Mouse (Mus musculus): ENCODE measurements around the gene Gdpd5.

Gdpd5 gene

GRCm38 (mm10) chr7:99441534-99442072 is 60.4 kb downstream of the Gdpd5 start:
- no peak for DNase-seq (ENCODE audit: low read depth, low spot score)

DNA sequence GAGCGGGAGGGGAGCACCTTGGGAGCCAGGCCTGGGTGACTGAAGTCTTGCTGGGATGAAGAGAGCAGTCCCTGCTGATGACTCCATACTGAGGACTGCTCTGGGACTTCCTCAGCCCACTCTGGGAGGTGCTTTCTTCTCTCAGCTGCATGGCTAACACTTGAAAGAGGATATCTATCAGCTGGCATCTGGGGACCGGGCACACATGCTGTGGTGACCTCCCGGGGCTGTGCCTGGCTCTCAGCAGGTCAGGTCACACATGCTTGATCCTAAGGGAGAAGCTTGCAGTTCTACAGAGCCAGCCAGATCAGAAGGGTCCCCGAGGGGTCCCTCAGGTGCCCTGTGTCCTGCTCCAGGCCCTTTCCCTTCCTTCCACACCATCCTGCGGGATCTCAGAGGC is 62.0 kb downstream of the Gdpd5 start:
- no peak for DNase-seq (ENCODE audit: low read depth, low spot score)

GRCm38 (mm10) chr7:99444012-99444411 is 62.8 kb downstream of the Gdpd5 start:
- peak; percentile 56 for DNase-seq (ENCODE audit: low read depth, low spot score)

DNA sequence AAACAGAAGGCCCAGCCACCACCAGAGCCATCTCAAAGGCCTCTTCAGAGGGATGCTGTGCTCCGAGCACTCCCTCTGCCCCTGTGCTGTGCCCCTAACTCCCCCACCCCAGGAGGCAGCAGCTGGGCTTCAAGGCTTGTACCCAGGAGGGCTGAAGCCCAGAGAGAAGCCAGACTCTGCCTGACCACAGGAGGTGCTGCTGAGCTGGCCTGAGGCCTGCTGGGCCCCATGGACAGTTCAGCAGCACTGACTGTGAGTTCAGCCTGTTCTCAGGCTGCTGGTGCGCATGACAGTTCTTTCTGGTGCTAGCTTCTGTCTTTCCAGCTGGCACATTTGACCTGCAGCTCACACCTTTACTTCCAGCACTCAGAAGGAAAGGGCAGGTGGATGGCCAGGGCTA is 64.6 kb downstream of the Gdpd5 start:
- no peak for DNase-seq (ENCODE audit: low read depth, low spot score)

- DNase-seq (ENCODE audit: low read depth, low spot score), result no peak
Measured at GRCm38 (mm10) chr7:99447323-99447722, 66.1 kb downstream of the Gdpd5 start.

DNA sequence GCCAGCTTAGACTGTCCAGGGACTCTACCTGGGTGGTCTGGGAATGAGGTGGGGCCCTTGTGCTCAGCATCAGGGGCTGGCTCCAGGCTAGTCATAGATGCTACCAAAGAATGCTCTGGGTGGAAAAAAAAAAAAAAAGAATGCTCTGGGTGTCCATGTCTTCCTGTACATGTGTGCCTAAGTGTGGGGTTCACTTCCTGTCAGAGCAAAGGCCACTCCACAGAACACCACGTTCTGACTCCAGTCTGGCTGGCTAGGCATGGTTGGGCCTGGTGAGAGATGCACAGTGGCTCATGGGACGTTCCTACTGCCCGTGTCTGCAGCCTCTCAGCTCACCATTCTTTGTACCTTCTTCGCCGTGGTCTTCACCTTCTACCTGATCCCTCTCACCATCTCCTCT is 67.4 kb downstream of the Gdpd5 start:
- DNase-seq (ENCODE audit: low read depth, low spot score), result no peak

DNA sequence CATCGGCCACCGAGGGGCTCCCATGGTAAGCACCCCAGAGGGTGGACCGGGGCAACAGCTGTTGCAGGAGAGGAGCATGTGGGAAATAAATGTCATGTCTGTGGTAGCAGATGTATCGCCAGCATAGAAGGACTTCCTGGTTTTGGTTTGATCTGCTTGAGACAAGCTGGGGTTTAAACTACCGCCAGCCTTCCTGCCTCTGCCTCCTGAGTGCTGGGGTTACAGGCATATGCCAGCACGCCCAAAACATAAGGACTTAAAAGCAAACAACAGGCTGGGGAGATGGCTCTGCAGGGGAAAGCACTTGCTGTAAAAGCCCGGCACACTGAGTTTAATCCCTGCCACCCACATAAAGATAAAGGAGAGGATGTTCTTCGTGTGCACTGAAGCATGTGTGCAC is 67.8 kb downstream of the Gdpd5 start:
- no peak for DNase-seq (ENCODE audit: low read depth, low spot score)

GRCm38 (mm10) chr7:99449751-99450150 is 68.5 kb downstream of the Gdpd5 start:
- DNase-seq (ENCODE audit: low read depth, low spot score), result no peak

DNA sequence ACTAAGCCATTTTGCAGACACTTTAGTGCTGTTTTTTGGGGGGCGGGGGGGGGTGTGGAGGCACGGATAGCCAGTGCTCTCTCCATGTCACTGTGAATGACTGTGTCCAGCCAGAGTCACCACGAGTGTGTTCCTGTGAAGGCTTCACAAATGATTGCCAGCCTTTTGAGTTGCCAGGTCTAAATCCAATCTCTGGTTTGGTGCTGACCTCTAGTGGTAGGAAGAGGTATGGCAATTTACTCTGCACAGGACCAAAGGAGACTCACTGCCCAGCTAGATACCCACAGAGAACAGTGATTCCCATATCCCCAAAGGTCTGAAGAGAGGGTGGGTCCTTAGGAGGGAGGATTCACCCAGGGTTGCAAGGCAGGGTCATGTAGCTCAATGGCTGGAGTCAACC is 69.5 kb downstream of the Gdpd5 start:
- peak; percentile 69 for DNase-seq (ENCODE audit: low read depth, low spot score)

DNA sequence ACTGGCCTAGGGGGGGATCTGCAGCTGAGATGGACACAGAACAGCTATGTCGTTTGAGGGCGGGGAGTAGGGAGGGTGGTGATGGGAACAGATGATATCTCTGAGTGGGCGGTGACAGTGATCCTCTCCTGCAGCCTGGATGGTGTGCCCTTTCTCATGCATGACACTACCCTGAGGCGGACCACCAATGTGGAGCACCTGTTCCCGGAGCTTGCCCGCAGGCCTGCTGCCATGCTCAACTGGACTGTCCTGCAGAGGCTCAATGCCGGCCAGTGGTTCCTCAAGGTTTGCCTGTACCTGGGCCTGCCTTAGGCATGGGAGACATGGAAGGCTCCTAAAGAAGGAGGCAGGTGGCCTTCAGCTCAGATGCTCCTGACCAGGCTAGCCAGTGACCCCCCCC is 71.6 kb downstream of the Gdpd5 start:
- no peak for DNase-seq (ENCODE audit: low read depth, low spot score)

DNA sequence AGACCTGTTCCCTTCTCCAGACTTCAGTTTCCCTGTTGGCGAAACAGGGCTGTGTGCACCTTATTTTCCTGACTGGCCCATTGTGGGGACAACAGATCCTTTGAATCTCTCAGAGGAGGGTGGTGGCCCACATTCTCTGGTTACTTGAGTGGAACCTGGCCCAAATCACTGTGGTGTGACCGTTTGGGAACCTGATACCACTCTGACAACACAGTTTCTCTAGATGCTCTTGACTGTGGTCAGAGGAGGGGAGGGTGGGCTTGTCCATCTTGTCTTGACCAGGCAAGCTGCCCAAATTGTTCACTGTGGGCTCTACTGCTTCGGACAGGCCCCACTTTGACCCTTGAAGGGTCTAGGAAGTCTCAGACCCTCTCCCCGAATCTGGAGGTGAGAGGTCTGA is 72.8 kb downstream of the Gdpd5 start:
- DNase-seq (ENCODE audit: low read depth, low spot score), result no peak

DNA sequence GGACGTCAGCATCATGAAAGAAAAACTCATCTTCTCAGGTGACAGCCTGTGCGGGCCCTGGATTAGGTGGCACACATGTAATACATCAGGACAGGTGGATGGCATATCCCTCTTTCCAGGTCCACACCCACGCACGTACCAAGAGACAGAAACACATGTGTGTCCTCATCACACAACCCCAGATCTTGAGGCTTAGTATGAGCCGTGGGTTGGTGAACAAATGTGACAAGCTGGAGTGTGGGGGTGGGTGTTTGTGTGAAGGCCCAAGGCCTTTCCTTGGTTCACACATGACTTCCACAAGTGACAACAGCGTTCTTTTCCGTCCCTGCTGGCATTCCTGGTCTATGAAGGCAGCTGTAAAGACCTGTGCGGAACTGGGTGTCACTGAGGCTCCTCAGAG is 77.6 kb downstream of the Gdpd5 start:
- no peak for DNase-seq (ENCODE audit: low read depth, low spot score)

GRCm38 (mm10) chr7:99459888-99460652 is 78.9 kb downstream of the Gdpd5 start:
- no peak for DNase-seq (ENCODE audit: low read depth, low spot score)

GRCm38 (mm10) chr7:99463120-99463519 is 81.9 kb downstream of the Gdpd5 start:
- peak; percentile 70 for DNase-seq (ENCODE audit: low read depth, low spot score)

DNA sequence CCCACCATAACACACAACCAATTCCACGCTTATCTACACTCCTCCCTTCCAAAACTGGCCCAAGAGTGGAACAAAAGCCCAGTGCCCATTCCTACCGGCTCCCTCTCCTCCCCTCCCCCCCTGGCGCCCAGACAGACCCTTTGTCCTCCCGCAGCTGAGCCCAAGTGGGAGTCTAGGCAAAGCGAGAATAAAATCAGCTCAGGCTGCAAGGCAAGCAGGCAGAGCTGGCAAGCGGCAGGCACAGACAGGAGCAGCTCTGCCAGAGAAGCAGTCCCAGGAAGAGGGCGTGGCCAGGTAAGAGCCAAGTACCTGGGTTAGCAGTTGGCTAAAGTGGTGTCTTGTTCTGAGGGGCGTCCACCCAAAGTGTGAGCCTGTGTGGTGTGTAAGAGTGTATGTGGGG is 84.6 kb downstream of the Gdpd5 start, which contains the start of gene Klhl35:
TSS of gene Klhl35 (plus strand) at position 194 of the 400 bp plus-strand sequence.
- DNase-seq (ENCODE audit: low read depth, low spot score), result no peak

DNA sequence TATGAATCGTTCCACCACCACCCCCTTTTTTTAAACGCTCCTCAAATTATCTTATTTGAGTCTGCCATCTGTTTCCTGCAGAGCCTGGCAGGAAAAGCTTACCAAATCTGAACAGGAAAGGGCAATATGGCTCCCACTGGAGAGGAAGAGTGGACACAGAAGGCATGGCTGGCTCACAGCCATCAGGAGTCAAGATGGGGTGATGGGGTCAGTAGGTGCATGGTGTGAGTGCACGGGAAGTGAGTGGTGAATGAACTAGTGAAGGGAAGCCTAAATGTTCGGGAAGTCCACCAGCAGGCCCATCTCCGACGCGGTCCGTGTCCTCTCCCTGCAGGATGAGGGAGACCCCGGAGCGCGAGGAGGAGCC is 86.7 kb downstream of the Gdpd5 start:
- DNase-seq (ENCODE audit: low read depth, low spot score), result no peak

DNA sequence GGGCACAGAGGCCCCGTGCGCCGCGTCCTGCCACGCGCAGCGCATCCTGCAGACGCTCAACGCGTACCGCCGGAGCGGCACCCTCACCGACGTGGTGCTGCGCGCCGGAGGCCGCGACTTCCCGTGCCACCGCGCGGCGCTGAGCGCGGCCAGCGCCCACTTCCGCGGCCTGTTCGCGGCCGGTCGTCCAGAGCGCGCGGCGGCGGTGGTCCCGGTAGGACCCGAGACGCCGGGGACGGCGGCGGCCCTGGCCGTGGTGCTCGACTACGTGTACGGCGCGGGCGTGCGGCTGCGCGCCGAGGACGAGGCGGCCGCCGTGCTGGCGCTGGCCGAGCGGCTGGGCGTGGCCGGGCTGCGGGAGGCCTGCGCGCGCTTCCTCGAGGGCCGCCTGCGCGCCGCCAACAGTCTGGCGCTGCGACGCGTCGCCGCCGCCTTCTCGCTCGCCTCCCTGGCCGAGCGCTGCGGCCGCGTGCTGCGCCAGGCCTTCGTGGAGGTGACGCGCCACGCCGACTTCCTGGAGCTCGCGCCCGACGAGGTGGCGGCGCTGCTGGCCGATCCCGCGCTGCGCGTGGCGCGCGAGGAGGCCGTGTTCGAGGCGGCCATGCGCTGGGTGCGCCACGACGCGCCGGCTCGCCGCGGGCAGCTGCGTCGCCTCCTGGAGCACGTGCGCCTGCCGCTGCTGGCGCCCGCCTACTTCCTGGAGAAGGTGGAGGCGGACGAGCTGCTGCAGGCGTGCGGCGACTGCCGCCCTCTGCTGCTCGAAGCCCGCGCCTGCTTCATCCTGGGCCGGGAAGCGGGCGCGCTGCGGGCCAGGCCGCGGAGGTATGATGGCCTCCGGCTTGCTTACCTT is 87.3 kb downstream of the Gdpd5 start:
- peak; percentile 66 for DNase-seq (ENCODE audit: low read depth, low spot score)

- DNase-seq (ENCODE audit: low read depth, low spot score), result no peak
Measured at GRCm38 (mm10) chr7:99469680-99470405, 88.6 kb downstream of the Gdpd5 start.

- peak; percentile 68 for DNase-seq (ENCODE audit: low read depth, low spot score)
Measured at GRCm38 (mm10) chr7:99471578-99471977, 90.4 kb downstream of the Gdpd5 start.

DNA sequence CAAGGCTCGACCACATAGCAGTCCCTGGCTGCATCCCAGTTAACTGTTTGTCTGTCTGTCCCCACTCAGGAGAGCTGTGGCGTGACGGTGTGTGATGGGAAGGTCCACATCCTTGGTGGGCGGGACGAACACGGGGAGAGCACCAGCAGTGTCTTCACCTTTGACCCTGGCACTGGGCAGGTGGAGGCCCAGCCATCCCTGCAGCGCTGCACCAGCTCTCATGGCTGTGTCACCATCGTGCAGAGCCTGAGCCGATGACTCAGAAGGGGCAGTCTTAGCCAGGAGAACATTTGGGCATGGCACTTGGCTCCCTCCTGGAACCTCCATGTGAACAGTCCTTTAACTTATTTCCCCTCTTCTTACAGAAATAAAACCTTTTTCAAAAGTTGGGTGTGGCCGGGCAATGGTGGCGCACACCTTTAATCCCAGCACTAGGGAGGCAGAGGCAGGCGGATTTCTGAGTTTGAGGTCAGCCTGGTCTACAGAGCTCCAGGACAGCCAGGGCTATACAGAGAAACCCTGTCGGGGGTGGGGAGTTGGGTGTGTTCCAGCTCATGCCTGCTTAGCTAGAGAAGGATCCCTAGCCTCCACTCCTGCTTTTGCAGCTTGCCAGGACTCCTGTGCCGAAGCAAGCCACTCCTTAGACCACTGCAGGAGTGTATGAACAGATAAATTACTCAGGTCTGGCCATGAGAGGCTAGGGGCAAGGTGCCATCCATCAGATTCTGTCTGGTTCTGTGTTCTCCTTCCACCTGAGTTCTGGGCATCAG is 92.6 kb downstream of the Gdpd5 start:
- no peak for DNase-seq (ENCODE audit: low read depth, low spot score)

Measured in R1 (cell line).